Mouse (Mus musculus) gastrocnemius, adult 2 months (tissue): Measurements from ENCODE around the gene Cnnm1. TPM values are rescaled to one million over a fixed set of nuclear protein-coding genes. Genes with fewer than 3 reads are reported as not detected.
"Not testable (repeated sequence)": the region's sequence is repeated elsewhere in the genome, so short reads cannot be mapped to it uniquely, and the experiment has no call there.

Source experiments
- DNase-seq: peaks from one replicate; pipeline ENCODE4 v3.0.0; 2022
- H3K27ac ChIP-seq: fragments of 200-600 bp; 2 replicates; pipeline ENCODE4 v1.8.1; 2022; ENCODE audit warnings: mild to moderate bottlenecking
- H3K4me3 ChIP-seq: fragments of 200-600 bp; 2 replicates; pipeline ENCODE4 v1.8.1; 2022; ENCODE audit warnings: mild to moderate bottlenecking, moderate library complexity
- CTCF ChIP-seq: fragments of 200-600 bp; IDR thresholded peaks from 2 replicates; pipeline ENCODE4 v1.8.1; 2022; ENCODE audit warnings: antibody characterized with exemption, mild to moderate bottlenecking, moderate library complexity
- intact Hi-C: fragments of 180-260 bp; cut with DNase I; formaldehyde crosslinking; loops from one replicate; pipeline ENCODE4 v1.15.1; 2025
- total RNA-seq, 2 experiments: library from RNA; stranded (reverse); gene quantifications; 2 replicates each; pipeline ENCODE4 v1.2.3; 2021

The Cnnm1 gene
- total RNA-seq, 2 experiments from 2014 or later = 0.08 TPM; not detected in 1

DNA sequence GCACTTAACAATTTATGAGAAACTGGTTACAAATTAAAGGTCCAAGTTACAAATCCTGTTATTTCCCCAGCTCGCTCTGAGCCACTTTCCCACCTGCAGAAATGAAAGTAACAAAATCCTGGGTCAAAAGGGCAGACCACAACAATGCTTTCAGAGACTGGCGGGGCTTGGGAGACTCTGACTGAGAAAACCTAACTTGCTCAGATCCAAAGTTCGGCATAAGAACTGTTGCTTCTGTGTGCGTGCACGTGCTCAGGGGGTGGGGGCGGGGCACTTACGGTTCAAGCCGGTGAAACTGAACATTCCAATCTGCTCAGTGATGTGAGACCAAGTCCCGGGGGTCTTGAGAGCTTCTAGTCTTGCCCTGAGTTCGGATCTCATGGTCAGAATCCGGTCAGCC is 62.4 kb downstream of the Cnnm1 start:
- TF ChIP-seq CTCF = no peak
- H3K27ac ChIP-seq = peak overlapping the region; percentile 53; the same call in 1 of the 2 replicates
- intact Hi-C loops = no loop called here
- no peak for DNase-seq
- no peak overlapping the region for H3K4me3 ChIP-seq

DNA sequence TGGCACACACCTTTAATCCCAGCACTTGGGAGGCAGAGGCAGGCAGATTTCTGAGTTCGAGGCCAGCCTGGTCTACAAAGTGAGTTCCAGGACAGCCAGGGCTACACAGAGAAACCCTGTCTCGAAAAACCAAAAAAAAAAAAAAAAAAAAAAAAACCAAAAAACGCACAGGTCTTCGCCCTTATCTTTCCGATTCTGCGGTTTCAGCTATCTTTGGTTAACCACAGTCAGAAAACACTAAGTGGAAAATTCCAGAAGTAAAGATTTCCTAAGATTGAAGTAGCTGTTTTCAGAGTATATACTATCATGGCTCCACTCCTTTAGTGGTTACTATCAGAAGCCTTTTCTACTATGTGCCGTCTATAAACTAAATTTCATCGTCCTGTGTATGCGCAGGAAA is 63.4 kb downstream of the Cnnm1 start:
- H3K27ac ChIP-seq, DNase-seq, intact Hi-C loops, H3K4me3 ChIP-seq: not testable (repeated sequence)

DNA sequence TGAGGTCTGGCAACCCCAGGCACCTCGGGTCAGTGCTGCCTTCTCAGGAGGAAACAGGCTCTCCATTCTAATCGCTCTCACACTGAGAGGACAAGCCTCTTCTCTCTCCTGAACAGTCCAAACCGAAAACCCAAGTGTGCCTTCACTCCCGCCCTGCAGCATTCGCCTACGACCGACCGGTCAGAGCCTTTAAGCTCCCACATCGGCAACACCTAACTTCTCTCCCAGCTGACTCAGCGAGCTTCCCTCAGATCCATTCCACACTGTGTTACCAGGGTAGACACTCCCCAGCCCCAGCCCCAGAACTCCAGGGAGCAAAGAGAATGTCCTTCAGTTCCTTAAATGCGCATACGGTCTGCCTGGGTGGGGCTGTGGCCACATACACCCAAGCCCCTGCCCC is 65.2 kb downstream of the Cnnm1 start:
- intact Hi-C loops = no loop called here
- no peak for DNase-seq
- Histone ChIP-seq H3K4me3 (no peak overlapping the region), H3K27ac (no peak overlapping the region)
- no peak for TF ChIP-seq CTCF

- TF ChIP-seq CTCF = no peak
- no peak overlapping the region for H3K4me3 ChIP-seq
- intact Hi-C loops = no loop called here
- no peak for DNase-seq
- peak overlapping the region; percentile 69 for H3K27ac ChIP-seq
Observed at GRCm38 (mm10) chr19:43510436-43511220, 70.4 kb downstream of the Cnnm1 start.

GRCm38 (mm10) chr19:43511621-43512620 is 71.7 kb downstream of the Cnnm1 start:
- intact Hi-C loops = no loop called here
- DNase-seq = no peak
- Histone ChIP-seq H3K27ac (peak overlapping the region; percentile 69), H3K4me3 (no peak overlapping the region)
- no peak for TF ChIP-seq CTCF

- intact Hi-C loops = no loop called here
- Histone ChIP-seq H3K4me3 (no peak overlapping the region), H3K27ac (no peak overlapping the region)
- no peak for TF ChIP-seq CTCF
- no peak for DNase-seq
Observed at GRCm38 (mm10) chr19:43513874-43514273, 73.6 kb downstream of the Cnnm1 start.

- no peak for TF ChIP-seq CTCF
- peak overlapping the region; percentile 38 for H3K4me3 ChIP-seq
- intact Hi-C loops = no loop called here
- no peak for DNase-seq
- peak overlapping the region; percentile 70 for H3K27ac ChIP-seq
Observed at GRCm38 (mm10) chr19:43515668-43516396, 75.6 kb downstream of the Cnnm1 start.

DNA sequence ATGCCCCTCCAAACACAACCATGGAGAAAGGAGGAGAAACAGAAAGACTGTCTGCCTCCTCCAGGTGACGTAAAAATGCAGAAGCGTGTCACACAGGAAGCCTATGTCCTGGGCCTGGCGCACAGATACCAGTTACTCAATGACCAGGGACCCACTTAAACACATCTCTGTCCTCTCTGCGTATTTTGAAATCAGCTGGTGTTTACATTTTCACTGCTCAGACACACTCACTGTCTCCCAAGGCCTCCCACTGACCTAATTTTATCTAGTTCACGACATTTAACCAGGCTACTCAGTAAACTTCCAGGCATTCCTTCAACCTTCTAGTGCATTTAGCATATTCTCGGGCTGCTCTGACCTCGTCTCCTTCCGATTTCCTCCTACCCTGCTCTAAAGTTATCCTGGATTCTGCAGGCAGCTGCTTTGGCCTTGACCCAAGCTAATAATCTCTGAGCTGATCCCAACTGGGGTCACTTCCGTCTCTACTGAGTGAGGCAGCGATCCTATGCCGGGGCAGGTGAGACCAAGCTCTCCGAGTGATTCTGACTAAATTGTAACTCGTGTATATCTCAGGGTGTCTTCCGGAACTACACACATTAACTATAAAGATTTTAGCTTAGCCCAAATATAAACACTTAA is 76.3 kb downstream of the Cnnm1 start:
- intact Hi-C loops = no loop called here
- no peak for DNase-seq
- Histone ChIP-seq H3K27ac (peak overlapping the region; percentile 70), H3K4me3 (peak overlapping the region; percentile 38)
- TF ChIP-seq CTCF = no peak

DNA sequence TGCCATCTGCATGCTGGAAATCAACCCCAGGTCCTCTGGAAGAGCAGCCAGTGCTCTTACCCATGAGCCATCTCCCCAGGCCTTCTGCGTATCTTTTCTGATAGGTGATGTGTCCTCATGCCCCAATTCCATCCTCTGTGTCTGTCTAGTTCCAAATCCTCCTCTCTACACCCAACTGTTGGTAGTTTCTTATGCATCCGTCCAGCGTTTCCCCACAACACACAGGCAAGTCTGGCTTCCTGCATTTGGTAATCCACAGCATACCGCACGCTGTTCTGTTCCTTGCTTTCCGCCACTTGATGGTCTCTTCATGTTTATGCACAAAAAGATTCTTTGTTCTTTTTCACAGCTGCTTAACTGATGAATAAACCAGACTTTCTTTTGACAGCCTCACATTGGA is 77.1 kb downstream of the Cnnm1 start:
- H3K27ac ChIP-seq = peak overlapping the region; percentile 70
- H3K4me3 ChIP-seq = peak overlapping the region; percentile 38
- intact Hi-C loops = no loop called here
- peak; percentile 8 for DNase-seq
- TF ChIP-seq CTCF = no peak

GRCm38 (mm10) chr19:43517808-43518207 is 77.6 kb downstream of the Cnnm1 start:
- Histone ChIP-seq H3K27ac (no peak overlapping the region), H3K4me3 (peak overlapping the region; percentile 38; the same call in 1 of the 2 replicates)
- peak; percentile 12 for DNase-seq
- TF ChIP-seq CTCF = no peak
- intact Hi-C loops = no loop called here

DNA sequence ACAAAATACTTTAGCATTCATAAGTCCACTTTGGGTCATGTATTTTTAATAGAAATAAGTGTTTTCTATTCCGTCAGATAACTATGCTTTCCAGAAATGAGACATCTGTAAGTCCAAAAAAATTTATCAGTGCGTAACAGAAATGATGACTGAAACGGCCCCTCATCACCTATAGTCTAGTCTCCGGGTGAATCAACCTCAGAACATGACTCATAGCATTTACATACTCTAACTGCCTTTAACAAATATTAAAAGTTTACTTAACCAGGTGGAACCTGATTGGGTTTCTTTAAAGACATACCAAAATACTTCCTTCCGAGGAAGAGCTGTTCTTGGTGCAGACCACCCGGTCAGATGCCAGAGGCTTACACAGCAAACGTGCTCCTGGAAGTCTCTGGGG is 78.0 kb downstream of the Cnnm1 start:
- intact Hi-C loops = no loop called here
- no peak for DNase-seq
- no peak for TF ChIP-seq CTCF
- H3K27ac ChIP-seq = peak overlapping the region; percentile 66; the same call in 1 of the 2 replicates
- H3K4me3 ChIP-seq = no peak overlapping the region

GRCm38 (mm10) chr19:43519226-43519625 is 79.0 kb downstream of the Cnnm1 start:
- no peak for TF ChIP-seq CTCF
- peak; percentile 7 for DNase-seq
- peak overlapping the region; percentile 41 for H3K4me3 ChIP-seq
- H3K27ac ChIP-seq = peak overlapping the region; percentile 66
- intact Hi-C loops = no loop called here
